Mouse (Mus musculus) retina, adult 2 months (tissue): ENCODE results near the gene Bmp6.

Source experiments
- DNase-seq: peaks from one replicate; pipeline ENCODE4 v3.0.0-alpha.2; 2012; ENCODE audit warnings: low read depth, low spot score

Bmp6 gene

DNA sequence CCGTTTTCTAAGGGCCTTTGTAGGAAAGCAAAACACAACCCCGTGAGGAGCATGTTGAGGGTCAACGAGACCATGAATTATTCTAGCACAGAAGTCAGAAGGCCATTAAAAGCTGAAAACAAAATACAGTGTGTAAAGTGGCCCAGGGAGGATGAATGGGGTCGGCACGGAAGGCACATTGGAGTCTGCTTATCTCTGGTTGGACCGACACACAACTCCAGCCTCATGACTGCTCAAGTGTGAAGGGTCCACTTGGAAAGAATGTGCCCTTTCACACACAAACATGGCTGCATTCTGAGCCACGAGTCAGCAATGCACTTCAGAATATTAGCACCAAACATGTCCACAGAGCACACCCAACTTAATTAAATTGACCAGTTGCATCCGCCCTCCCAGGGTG lies 84.8 kb downstream of the Bmp6 start:
- DNase-seq, result no peak

DNA sequence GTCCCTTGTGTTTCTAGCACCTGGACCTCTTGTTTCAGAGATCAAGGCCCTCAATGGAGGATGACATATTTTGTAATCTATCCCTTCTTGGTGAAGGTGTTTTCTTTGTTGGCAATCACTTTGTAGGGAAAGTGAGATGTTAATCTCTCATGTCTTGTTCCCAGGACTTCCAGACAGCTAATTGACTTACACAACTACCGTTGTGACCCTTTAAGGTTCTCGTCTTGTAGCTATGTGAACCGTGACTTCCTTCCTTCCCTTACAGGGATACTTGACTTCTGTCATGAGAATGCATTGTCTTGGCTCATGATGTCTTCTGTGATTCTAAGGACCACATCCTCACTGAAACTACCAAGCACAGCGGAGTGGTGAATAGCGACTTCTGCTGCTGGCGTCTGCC lies 85.2 kb downstream of the Bmp6 start:
- no peak for DNase-seq

DNA sequence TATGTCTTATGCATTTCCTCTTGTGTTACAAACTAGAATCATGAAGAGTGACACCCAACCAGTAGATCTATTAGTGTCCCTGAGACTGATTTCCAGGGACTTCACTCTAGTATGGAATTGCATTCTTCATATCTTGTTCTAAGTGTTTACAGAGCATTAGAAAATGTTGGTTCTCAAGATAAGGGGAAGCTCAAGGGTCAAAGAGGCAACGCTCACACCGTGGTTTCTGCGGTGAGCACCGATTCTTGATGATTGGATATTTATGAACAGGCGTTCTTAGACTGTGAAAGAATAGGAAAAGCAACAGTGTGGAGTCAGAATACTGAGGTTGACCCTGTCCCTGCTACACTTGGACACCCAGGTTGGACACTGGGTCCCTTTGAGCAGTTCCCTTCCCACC lies 89.9 kb downstream of the Bmp6 start:
- no peak for DNase-seq

DNA sequence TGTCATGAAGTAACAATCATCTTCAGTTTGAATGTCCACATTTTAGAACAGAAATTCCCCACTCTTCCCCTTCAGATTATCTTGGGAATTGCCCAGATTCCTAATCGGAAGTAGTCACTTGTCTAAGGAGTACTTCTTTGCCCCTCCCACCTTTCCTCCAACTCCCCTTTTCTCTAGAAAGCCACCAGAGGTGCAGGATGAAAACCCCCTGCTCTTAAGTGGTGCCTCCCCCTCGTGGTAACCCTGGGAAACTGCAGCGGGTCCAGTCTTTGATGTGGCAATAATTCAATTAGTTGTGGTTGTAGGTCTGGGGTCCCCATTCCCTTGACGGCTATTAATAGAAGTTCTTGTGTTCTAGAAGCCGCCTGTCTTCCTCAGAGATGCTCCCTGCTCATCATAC lies 93.0 kb downstream of the Bmp6 start:
- DNase-seq, result no peak

DNA sequence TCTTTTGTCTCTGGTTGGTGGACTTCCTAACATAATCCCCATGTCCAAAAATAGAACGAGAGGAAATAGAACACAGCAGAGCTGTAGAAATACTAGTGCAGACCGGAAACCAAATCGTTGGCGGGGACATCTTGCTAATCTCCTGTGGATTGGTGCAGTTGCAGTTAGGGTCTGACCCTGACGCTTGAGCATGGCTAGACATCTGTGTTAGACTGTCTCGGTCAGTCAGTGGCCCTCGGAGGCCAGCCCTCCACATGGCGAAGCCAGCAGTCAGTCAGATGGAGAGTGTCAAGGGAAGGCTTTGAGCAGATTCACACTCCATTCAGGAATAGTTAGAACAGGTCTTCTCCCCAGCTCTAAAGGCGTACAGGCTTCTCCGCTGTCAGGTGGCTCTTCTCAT lies 95.3 kb downstream of the Bmp6 start:
- DNase-seq, result no peak

DNA sequence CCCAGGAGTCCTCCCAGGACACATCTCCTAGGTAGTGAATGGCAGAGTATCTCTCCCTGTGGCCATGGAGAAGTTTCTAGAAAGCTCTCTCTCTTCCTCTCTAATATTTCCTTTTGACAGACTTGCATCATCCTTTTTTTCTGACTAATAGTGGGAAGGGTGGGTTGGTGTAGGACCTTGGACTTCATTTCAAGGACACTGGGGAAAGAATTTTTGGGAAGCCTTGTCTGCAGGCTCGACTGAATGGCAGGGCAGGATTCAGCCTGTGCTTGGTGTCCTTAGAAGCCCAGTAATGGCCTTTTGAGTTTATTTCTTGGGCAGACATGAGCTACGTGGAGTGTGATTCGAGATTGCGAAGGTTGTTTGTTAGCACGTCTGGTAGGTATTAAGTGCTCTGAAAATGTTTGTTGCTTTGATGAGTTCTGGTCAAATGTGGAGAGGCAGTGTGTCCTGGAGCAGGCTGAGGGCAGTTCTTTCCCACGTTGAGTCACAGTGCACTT lies 103.7 kb downstream of the Bmp6 start:
- no peak for DNase-seq

DNA sequence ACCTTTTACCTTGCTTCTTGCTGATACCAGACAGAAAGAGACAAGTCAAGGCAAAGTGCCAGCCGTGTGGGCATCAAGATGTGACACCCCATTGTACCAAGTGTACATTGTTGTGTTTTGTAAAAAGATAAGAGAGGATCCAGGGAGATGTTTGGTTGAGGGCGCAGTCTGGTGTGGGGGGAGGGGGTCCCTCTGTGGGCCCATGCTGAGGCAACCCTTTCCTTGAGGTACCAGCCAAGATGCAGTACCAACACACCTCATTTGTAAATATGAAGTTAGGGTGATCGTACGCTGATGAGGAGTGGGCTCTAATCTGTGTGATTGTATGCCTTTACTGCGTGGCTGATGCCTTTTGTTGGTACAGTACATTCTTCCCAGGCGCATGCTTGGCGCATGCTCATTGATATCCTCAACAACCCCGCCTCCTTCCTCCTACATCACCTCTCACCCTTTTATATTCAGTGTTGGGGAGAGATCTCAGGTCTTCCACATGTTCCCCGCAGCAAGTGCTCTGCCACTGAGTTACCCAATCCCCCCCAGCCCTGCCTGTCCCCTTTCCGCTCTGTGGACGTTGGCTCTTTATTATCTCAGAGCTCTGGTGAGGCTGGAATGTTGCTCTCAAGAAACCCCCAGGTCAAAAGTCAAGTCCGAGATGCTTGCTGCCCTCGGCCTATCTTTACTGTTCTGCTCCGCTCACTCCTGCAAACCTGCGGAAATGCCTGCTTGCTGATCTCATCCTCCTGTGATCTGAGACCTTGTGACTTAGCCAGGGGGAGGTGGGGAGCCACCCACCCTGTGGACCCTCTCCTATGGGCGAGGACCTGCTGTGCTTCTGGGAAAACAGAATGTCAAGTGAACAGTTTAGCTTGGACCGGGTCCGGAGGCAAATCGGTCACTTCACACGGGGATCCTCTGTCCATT lies 105.4 kb downstream of the Bmp6 start:
- no peak for DNase-seq

DNA sequence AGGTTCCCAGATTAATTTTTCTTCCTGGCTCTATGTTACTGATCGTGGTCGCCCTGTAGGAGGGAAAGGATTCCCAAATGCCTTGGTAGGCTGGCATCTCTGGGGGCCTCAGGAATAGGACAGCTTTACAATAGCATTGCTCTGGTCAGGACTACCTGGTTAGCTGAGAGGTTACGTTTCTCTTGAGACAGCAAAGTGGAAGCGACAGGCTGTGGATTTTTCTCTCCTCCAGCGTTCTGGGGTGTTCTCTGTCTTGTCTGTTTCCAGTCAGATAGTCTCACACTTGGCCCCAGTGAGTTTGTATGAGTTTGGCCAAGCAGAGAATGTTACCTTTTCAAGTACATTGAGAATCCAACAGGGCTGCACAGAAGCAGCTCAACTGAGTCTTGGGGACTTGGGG lies 106.5 kb downstream of the Bmp6 start:
- DNase-seq, result no peak

DNA sequence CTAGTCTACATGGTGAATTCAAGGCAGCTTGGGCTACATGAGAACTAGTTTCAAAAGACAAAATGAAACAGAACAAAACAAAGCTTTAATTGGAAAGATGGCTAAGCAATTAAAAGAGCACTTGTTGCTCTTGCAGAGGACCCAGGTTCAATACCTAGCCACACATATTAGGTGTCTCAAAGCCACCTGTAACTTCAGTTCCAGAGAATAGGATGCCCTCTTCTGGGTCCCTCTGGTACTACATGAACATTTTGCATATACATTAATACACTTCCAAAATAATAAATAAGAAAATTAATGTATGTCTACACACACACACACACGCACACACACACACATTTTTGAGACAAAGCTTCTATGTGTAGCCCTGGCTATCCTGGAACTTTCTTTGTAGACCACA lies 118.5 kb downstream of the Bmp6 start:
- DNase-seq, result no peak

DNA sequence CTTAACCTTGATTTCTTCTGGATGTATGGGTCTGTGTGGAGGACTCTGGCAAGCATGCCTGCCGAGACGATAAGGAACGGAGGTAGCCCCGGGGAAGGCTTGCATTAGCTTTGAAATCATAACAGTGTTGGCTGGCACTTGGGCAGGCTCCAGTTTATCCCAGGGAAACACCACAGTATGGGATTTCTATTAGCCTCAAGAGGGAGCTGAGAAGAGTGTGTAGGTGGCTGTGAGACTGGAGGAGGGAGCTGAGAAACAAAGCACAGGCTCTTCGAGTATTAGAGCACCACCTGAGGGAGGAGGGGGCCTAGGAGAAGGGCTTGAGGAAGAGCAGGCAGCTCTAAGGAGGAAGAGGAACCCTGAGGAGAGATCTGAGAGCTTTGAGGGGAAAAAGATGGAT lies 126.0 kb downstream of the Bmp6 start:
- no peak for DNase-seq

DNA sequence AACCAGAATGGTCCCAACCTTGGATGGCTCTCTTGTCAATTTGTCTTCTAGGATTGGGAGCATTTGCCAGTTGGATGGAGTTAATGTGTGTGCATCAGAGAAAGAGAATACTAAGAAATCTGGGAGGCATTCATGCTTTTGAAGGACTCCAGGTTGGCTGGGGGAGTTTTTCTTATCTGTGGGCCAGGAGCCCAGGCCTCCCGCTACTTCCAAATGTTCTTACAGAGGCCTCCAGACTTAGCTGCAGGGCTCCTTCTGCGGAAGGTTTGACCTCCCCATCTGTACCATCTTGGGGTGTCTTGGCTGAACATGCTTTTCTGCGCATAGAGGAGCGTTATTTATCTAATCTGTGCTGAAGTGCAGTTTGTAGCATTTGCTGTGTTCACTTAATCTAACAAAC lies 127.7 kb downstream of the Bmp6 start:
- DNase-seq, result no peak

DNA sequence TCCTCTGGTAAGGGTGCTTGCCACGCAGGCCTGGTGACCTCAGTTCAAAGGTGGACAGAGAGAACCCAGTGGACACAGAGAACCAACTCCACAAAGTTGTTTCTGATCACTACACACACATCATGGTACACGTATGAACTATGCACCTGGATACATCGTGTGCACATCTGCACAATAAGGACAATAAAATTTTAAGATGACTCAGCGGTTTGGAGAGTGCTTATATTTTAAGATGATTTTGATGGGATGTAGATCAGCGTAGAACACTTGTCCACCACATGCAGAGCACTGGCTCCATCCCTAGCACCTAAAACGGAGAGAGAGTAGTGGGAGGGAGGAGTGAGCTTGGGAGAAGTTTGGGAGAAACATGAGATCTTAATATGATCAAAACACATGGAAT lies 128.6 kb downstream of the Bmp6 start:
- no peak for DNase-seq

DNA sequence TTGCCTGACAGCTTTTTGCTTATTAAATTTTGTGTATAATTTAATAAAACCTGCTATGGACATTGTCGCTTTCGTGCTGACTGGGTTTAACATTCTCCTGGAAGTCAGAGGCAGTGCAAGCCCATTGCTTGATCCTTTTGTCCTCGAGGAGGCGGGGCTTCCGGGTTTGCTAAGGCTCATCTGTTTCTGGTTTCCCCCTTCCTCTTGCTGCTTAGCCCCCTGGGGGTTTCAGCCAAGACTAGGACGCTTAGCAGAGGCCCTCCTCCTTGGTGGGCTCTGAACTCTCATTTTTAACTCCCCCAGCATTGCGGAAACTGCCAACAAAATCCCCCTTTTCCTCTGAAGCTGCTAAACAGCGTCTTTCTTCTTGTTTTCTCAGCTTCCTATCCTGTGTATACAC lies 132.0 kb downstream of the Bmp6 start:
- DNase-seq, result no peak

DNA sequence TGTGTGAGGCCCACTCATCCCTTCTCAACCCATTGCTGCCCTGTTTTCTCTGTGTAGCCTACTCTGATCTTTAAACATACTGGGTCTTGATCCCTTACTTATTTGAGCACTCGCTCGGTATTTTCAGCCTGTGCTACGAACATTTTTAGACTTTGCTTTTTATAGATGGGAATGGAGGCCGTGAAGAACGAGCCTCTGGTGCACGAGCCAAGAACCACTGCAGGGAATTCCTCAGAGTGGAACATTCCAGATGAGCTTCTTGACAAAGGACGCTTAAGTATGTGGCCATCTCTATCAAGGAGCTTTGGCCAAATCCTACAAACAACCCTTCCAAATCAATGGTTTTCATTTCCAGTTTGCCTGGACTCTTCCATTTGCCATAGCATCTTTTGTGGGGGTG lies 136.1 kb downstream of the Bmp6 start:
- no peak for DNase-seq

DNA sequence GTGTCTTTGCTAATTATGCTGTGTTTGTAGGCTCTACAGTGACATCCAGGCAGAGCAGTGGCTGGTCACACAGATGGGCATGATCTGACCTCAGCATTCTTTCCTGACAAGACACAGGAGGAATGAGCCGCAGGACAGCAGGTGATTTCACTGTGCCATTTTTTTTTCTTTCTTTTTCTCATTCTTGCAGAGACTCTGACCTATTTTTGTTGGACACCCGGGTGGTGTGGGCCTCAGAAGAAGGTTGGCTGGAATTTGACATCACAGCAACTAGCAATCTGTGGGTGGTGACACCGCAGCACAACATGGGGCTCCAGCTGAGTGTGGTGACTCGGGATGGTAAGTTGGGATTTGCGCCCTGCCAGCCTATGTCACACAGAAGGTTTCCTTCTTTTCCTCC lies 139.8 kb downstream of the Bmp6 start:
- no peak for DNase-seq

DNA sequence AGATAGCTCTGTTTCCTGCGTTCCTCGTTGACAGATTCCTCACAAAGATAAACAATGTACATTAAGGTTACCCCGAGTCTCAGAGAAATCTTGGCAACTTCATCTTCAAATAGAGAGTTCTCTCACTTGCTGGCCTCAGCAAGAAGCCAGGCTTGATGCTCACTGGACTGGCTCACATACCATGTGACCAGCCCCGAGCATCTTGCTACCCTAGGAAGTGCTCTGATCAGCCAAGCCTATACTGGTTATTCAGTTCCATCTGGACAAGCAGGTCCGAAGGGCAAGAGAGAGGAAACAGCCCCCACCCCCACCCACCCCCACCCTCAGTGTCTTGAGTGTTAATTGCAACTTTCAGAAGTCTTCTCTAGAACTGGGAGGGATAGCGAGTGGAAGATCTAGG lies 141.9 kb downstream of the Bmp6 start:
- no peak for DNase-seq

DNA sequence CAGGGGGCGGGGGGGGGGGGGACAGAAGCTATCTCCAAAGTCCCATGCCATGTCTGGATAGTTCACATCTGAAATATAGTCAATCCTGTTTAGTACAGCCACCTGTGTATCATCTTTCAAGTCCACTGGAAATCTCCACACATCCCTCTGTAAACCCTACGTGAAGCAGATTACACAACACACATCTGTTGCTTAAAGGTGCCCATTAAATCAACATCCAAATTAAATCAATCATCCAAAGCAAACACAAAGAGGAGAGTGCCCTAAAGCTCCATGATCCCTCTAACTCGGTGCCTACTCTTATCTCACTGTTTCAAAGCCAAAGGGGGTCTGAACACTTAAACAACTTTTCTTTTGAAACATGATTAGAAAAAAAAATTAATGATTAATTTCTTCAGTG lies 151.8 kb downstream of the Bmp6 start:
- no peak for DNase-seq

DNA sequence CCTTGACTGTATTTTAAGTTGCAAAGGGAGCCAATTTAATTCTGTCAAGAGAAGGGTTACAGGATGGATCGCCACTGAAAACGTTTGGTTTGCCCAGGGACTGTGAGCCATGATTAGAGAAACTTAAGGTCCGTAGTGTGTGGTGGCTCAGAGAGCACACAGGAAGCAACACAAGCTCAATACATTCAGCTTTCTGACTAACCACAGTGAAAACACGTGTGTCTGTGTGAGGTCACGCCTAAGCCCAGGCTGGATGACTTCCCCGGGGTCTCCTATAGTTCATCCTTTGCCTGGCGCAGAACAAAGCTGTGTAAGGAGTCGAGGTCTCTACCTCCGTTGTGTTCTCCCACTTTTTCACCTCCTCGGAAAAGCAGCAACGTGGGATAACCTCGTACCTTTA lies 156.4 kb downstream of the Bmp6 start:
- DNase-seq, result no peak

DNA sequence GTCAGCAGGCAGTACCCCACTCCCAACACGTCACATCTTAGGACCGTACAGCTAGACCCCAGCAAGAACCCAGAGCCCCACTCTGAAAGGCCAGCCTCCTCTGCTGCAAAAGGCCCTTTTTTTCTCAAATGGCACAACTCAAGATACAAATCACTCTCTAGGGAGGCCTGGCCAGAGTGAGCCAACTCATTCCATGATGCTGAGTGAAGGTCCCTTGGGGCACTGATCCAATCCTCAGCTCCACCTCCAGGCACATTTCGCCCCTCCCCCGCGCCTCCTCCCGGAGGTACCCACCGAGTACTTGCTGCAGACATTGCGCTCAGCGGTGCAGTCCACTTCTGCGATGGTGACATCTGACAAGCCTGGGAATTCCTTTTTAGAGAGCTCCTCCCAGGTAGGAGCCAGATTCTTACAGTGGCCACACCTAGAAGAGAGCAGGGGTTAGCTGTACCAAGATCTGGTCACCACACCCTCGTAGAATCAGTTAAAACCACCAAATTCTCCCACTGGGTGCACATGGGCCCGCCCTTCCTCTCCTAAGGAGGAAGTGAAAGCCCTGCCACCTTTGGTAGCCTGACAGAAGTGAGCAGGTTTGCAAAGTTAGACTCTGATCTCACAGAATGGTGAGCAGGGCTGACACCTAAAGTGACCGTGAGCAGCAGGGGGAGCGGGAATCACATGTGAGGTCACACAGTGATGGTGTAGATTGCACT lies 158.4 kb downstream of the Bmp6 start:
- DNase-seq, result no peak

DNA sequence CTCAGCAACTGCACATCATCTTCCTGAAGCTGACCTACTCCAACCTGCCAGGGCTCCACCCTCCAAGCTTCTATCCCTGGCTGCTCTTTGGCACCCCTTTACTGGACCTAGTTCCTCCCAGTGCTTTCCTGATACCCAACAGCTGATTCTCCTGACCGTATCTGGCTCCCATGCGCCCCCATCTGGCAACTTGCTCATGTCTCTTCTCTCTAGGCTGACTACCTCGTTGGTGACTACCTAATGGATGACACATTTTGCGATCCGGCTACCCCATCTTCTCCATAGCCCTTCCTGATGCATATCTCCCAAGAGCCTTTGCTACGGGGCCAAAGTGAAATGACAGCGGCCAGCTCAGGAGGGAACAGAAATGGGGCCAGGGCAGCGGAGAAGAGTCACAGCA lies 161.4 kb downstream of the Bmp6 start:
- no peak for DNase-seq

DNA sequence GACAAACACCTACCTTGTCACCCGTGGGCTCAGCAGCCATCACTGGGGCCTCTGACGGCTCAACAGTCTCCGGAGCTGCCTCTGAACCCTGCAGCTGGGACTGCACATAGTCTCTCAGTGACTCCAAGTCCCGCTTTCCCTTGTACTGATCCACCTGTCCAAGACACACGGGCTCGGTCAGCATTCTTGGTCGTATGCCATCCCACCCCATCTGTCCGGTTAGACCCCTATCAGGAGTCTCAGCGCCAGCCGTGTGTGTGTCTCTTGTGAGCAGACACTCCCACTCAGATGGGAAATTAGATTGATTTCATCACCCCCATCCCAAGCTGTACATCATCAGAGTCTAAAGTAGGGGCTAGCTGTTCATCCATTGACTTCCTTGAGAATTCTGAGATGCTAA lies 162.0 kb downstream of the Bmp6 start:
- no peak for DNase-seq

DNA sequence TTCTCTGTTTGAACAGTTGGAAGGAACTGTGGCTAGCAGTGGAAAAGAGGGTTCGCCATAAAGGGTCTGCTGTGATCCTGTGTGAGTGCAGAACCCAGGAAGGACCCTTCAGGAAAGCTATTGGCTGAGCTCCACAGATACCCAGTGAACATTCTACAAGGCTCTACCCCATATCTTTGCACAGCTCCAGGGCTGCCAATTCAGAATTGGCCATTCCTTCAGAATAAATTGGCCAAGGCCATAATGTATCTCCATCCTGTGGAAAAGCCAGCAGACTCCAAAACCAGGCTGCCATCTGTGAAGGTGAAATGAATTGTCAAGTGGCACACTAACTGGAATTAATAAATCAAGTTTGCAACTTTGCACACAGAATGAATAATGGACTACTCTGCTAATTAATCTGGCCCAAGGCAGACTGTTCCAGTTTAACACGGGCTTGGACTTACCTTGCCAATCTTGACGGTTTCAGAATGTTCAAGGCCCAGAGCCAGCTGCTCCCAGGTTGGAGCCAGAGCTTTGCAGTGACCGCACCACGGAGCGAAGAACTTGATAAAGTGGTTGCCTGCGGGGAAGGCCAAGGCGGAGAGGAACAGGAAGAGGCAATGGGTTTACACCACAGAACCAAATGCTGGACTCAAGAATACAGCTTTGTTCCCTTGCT lies 164.9 kb downstream of the Bmp6 start:
- no peak for DNase-seq

DNA sequence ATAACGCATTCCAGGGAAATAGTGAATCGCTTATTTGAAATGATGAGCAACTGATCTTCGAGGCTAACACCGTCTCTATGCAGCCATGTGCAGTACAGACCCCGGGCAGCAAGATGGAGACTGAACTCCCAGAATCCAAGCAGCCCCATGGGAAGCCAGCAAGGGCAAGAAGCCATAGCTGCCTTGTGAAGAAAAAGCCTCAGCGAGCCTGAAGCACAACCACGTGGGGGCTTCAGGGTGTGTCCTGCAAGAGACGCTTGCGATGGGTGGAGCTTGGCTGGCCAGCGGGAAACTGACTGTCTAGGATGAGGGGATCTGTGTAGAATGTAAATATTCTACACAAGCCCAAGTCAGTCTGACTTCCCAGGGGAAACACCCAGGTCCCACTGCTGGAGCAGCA lies 167.1 kb downstream of the Bmp6 start:
- no peak for DNase-seq
